Mouse (Mus musculus): Measurements from ENCODE around the gene Abca7.

- TF ChIP-seq CTCF (IDR thresholded peaks at IDR 0.05; ENCODE audit: low read depth) (no peak), EP300 (IDR thresholded peaks at IDR 0.05; ENCODE audit: low read depth) (no peak)
These were observed 49.5 kb downstream of the Abca7 start for GRCm38 (mm10) chr10:80045766-80046165.
